Mouse (Mus musculus) testis, adult 2 months (tissue): ENCODE measurements around the gene Pde4d. TPM values are rescaled to one million over a fixed set of nuclear protein-coding genes. Genes with fewer than 3 reads are reported as not detected.

ENCODE experiments used
- H3K27ac ChIP-seq: fragments of 200-500 bp; 2 replicates; pipeline ENCODE4 v1.5.1; 2012; ENCODE audit warnings: low read depth, low read length; ENCODE audit not compliant: control insufficient read depth, insufficient read depth
- H3K27me3 ChIP-seq: fragments of 200-500 bp; 2 replicates; pipeline ENCODE4 v1.6.1; 2012; ENCODE audit warnings: mild to moderate bottlenecking, low read length, moderate library complexity; ENCODE audit not compliant: control insufficient read depth, insufficient read depth
- H3K36me3 ChIP-seq: fragments of 200-500 bp; 2 replicates; pipeline ENCODE4 v1.6.1; 2012; ENCODE audit warnings: mild to moderate bottlenecking, low read length; ENCODE audit not compliant: control insufficient read depth, insufficient read depth
- H3K4me1 ChIP-seq: fragments of 200-500 bp; 2 replicates; pipeline ENCODE4 v1.6.1; 2012; ENCODE audit warnings: low read length; ENCODE audit not compliant: control insufficient read depth, insufficient read depth
- H3K4me3 ChIP-seq: fragments of 200-500 bp; 2 replicates; pipeline ENCODE4 v1.5.1; 2012; ENCODE audit warnings: low read depth, mild to moderate bottlenecking, low read length, moderate library complexity, mixed read lengths; ENCODE audit not compliant: control insufficient read depth
- CTCF ChIP-seq: fragments of 200-500 bp; IDR thresholded peaks from 2 replicates; pipeline ENCODE4 v1.5.1; 2012; ENCODE audit warnings: low read depth, mild to moderate bottlenecking, inconsistent platforms, low read length, moderate library complexity; ENCODE audit not compliant: control insufficient read depth, insufficient read depth, insufficient replicate concordance
- POLR2A ChIP-seq: fragments of 200-500 bp; IDR thresholded peaks from 2 replicates; pipeline ENCODE4 v1.6.1; 2012; ENCODE audit warnings: low read depth, mild to moderate bottlenecking, inconsistent platforms, low read length, moderate library complexity; ENCODE audit not compliant: control insufficient read depth
- polyA plus RNA-seq: library from polyadenylated mRNA; depleted of rRNA; stranded (reverse); fragments of >200 nt; gene quantifications from 2 replicates; pipeline ENCODE4 v1.2.3, GENCODE M21; 2012

The Pde4d gene
- polyA plus RNA-seq, 1 experiment = 2.1 TPM

- TF ChIP-seq CTCF (no peak), POLR2A (no peak)
- Histone ChIP-seq H3K4me3 (no peak overlapping the region), H3K27me3 (no peaks in the 10 kb centered on the region), H3K27ac (no peak overlapping the region), H3K36me3 (no peaks in the 10 kb centered on the region), H3K4me1 (no peaks in the 10 kb centered on the region)
Observed at GRCm38 (mm10) chr13:108834197-108834596, 384.4 kb downstream of the Pde4d start.

GRCm38 (mm10) chr13:108836314-108836713 is 386.6 kb downstream of the Pde4d start:
- no peaks in the 10 kb centered on the region for H3K4me1 ChIP-seq
- no peaks in the 10 kb centered on the region for H3K36me3 ChIP-seq
- no peak for TF ChIP-seq CTCF
- TF ChIP-seq POLR2A = no peak
- no peak overlapping the region for H3K27ac ChIP-seq
- H3K27me3 ChIP-seq = no peaks in the 10 kb centered on the region
- H3K4me3 ChIP-seq = no peak overlapping the region

GRCm38 (mm10) chr13:108839142-108839541 is 389.4 kb downstream of the Pde4d start:
- H3K27me3 ChIP-seq = no peaks in the 10 kb centered on the region
- TF ChIP-seq POLR2A (no peak), CTCF (no peak)
- H3K27ac ChIP-seq = no peak overlapping the region
- H3K4me3 ChIP-seq = no peak overlapping the region
- no peaks in the 10 kb centered on the region for H3K4me1 ChIP-seq
- no peaks in the 10 kb centered on the region for H3K36me3 ChIP-seq

GRCm38 (mm10) chr13:108854090-108854489 is 404.3 kb downstream of the Pde4d start:
- no peaks in the 10 kb centered on the region for H3K4me1 ChIP-seq
- no peak overlapping the region for H3K27ac ChIP-seq
- no peak overlapping the region for H3K4me3 ChIP-seq
- no peaks in the 10 kb centered on the region for H3K36me3 ChIP-seq
- TF ChIP-seq POLR2A (no peak), CTCF (no peak)
- no peaks in the 10 kb centered on the region for H3K27me3 ChIP-seq

- Histone ChIP-seq H3K27me3 (no peaks in the 10 kb centered on the region), H3K4me1 (no peaks in the 10 kb centered on the region), H3K27ac (no peak overlapping the region), H3K4me3 (no peak overlapping the region), H3K36me3 (no peaks in the 10 kb centered on the region)
- no peak for TF ChIP-seq POLR2A
- TF ChIP-seq CTCF = no peak
Observed at GRCm38 (mm10) chr13:108856776-108857435, 407.2 kb downstream of the Pde4d start.

GRCm38 (mm10) chr13:108859336-108859735 is 409.6 kb downstream of the Pde4d start:
- H3K27ac ChIP-seq = no peak overlapping the region
- H3K36me3 ChIP-seq = no peaks in the 10 kb centered on the region
- TF ChIP-seq CTCF (no peak), POLR2A (no peak)
- H3K4me3 ChIP-seq = no peak overlapping the region
- H3K27me3 ChIP-seq = no peaks in the 10 kb centered on the region
- no peaks in the 10 kb centered on the region for H3K4me1 ChIP-seq

- H3K36me3 ChIP-seq = no peaks in the 10 kb centered on the region
- H3K4me1 ChIP-seq = no peaks in the 10 kb centered on the region
- H3K27ac ChIP-seq = no peak overlapping the region
- no peak for TF ChIP-seq POLR2A
- no peak for TF ChIP-seq CTCF
- no peak overlapping the region for H3K4me3 ChIP-seq
- no peaks in the 10 kb centered on the region for H3K27me3 ChIP-seq
Observed at GRCm38 (mm10) chr13:108860737-108861136, 411.0 kb downstream of the Pde4d start.
